ENCODE assay signal across 10 mouse cellular contexts in genomic region chr2:6869956-6870710, GRCm38 (mm10).
A peak's percentile ranks its signal among the peaks of the same experiment; 100 is the strongest.
DNase-seq lines count a peak whose midpoint lies in the region; TF ChIP-seq lines count a peak whose summit lies in the region.
"Had no signal": no experiment of that assay in that cellular context is flagged by ENCODE, and none has a peak within 500 bp of the region (broad histone marks: within the 10 kb centered on the region; RNA-seq: fewer than 3 reads in every experiment).

No protein-coding gene starts in this region.

- peaks cover 5% of the 10 kb centered on the region for H3K4me1 ChIP-seq in thymus, adult 2 months (replicated peaks; ENCODE audit: control insufficient read depth, insufficient read depth, low read length)

- DNase-seq in gastrocnemius, adult 2 months, result no peak
- no peak for DNase-seq in gastrocnemius, postnatal 14 days
- DNase-seq in lung, postnatal 25 days (ENCODE audit: low spot score), result peak; percentile 25
- DNase-seq in lung, postnatal 14 days, result no peak
- peak; percentile 7 for DNase-seq in induced T-regulatory cell, adult 2 months (ENCODE audit: low read depth)
- no peak for DNase-seq in thymus, adult 2 months
- no peak for DNase-seq in natural killer cell, adult 2 months (ENCODE audit: low spot score in 2 of 2)
- DNase-seq in c-Kit-positive CD71-positive TER-119-positive erythroid progenitor cells, embryonic 14.5 days (ENCODE audit: low spot score), result no peak

- H3K27ac ChIP-seq in gastrocnemius, adult 2 months, result peak overlapping the region; percentile 99
- no peak overlapping the region for H3K27ac ChIP-seq in thymus, adult 2 months (ENCODE audit: control insufficient read depth, insufficient read depth, low read length)
- H3K27ac ChIP-seq: embryonic facial prominence, embryonic 12.5 days; liver, embryonic 14.5 days had no signal

- H3K27me3 ChIP-seq in thymus, adult 2 months (ENCODE audit: control insufficient read depth, insufficient read depth, low read length), result peaks cover 6% of the 10 kb centered on the region

- TF ChIP-seq CTCF in gastrocnemius, adult 2 months (IDR thresholded peaks at IDR 0.05), result no peak
- no peak for TF ChIP-seq CTCF in thymus, adult 2 months (IDR thresholded peaks at IDR 0.05; ENCODE audit: borderline replicate concordance, control insufficient read depth, extremely low read depth, insufficient read depth, low read length, poor library complexity)

- TF ChIP-seq POLR2A in thymus, adult 2 months (IDR thresholded peaks at IDR 0.05; ENCODE audit: control insufficient read depth, extremely low read depth, insufficient read depth, low read length, poor library complexity), result no peak

- no peaks in the 10 kb centered on the region for H3K36me3 ChIP-seq in thymus, adult 2 months (ENCODE audit: control insufficient read depth, insufficient read depth, low read length)
- H3K36me3 ChIP-seq: embryonic facial prominence, embryonic 12.5 days had no signal

- H3K4me3 ChIP-seq in gastrocnemius, adult 2 months, result peak overlapping the region; percentile 94
- no peak overlapping the region for H3K4me3 ChIP-seq in thymus, adult 2 months (ENCODE audit: control insufficient read depth, insufficient read depth, low read length)

- intact Hi-C loops in gastrocnemius, adult 2 months (cut with DNase I), result loop anchor here (5.0 to 10.0 kb wide), 2 partner anchors 143 to 215 kb away; no protein-coding TSS in a partner anchor
- intact Hi-C loops in gastrocnemius, postnatal 14 days (cut with DNase I; ENCODE audit: low total_unique reads), result no loop called here

- 91% methylated on average over 9 of the region's 9 CpGs for WGBS in thymus, adult 2 months

Comparison
In these comparisons a context has a peak if more than half of its experiments do, and no peak if none do; other contexts are left out.
1. DNase-seq: peak in lung, postnatal 25 days (single experiment) and induced T-regulatory cell, adult 2 months (single experiment); none in gastrocnemius, adult 2 months (single experiment), gastrocnemius, postnatal 14 days (single experiment), lung, postnatal 14 days (single experiment), thymus, adult 2 months (single experiment), natural killer cell, adult 2 months (0 of 2) and c-Kit-positive CD71-positive TER-119-positive erythroid progenitor cells, embryonic 14.5 days (single experiment).